In the genomic region with DNA sequence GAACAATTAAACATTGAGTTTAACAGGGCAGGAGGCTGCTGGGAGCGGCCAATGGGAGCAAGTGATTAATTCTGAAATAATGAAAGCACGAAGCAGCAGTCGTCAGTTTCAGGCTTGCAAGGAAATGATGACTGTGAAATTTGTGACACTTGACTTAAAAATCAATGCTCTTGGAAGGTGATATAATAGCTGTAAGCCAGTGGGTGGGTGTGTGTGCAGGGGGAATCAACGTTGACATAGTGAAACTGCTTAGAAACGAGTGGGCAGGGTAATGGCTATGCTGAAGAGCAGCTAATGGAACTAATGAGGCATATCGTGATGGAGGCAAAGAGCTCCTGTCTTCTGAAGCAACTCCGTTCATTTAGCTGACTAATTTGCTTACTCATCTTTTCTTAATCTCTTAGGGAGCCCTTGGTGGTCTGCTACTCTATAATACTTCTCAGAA, we compare ENCODE assay signal across 11 mouse cellular contexts.
DNase-seq lines count a peak whose midpoint lies in the region; ATAC-seq lines count a peak whose summit lies in the region.
"Had no signal": no experiment of that assay in that cellular context is flagged by ENCODE, and none has a peak within 500 bp of the region (broad histone marks: within the 10 kb centered on the region; RNA-seq: fewer than 3 reads in every experiment).

No protein-coding gene starts in this region.

- no peaks in the 10 kb centered on the region for H3K27me3 ChIP-seq in midbrain, embryonic 16.5 days (ENCODE audit: control insufficient read depth, insufficient read depth, low read depth, low read length)
- H3K27me3 ChIP-seq in midbrain, embryonic 10.5 days (ENCODE audit: low read depth, poor library complexity, severe bottlenecking), result no peaks in the 10 kb centered on the region
- H3K27me3 ChIP-seq in forebrain, embryonic 10.5 days (ENCODE audit: poor library complexity, severe bottlenecking), result peaks cover 58% of the 10 kb centered on the region
- H3K27me3 ChIP-seq: embryonic facial prominence, embryonic 12.5 days had no signal

- no peak overlapping the region for H3K4me3 ChIP-seq in midbrain, embryonic 16.5 days (ENCODE audit: low read depth, low read length)
- no peak overlapping the region for H3K4me3 ChIP-seq in midbrain, embryonic 10.5 days
- peak overlapping the region; percentile 16; the same call in 1 of the 2 replicates for H3K4me3 ChIP-seq in forebrain, embryonic 10.5 days
- H3K4me3 ChIP-seq: embryonic facial prominence, embryonic 12.5 days had no signal

- 19% methylated on average over 7 of the region's 7 CpGs for WGBS in midbrain, embryonic 16.5 days
- 54% methylated on average over 7 of the region's 7 CpGs for WGBS in midbrain, embryonic 10.5 days
- 22% methylated on average over 7 of the region's 7 CpGs for WGBS in forebrain, embryonic 10.5 days

- no peak overlapping the region for H3K9ac ChIP-seq in midbrain, embryonic 16.5 days (ENCODE audit: low read depth, low read length)
- H3K9ac ChIP-seq: embryonic facial prominence, embryonic 12.5 days had no signal

- no peaks in the 10 kb centered on the region for H3K4me1 ChIP-seq in midbrain, embryonic 16.5 days (ENCODE audit: control insufficient read depth, insufficient read depth, low read length)
- peaks cover 6% of the 10 kb centered on the region for H3K4me1 ChIP-seq in midbrain, embryonic 10.5 days
- peaks cover 8% of the 10 kb centered on the region for H3K4me1 ChIP-seq in forebrain, embryonic 10.5 days
- H3K4me1 ChIP-seq: embryonic facial prominence, embryonic 12.5 days had no signal

- H3K36me3 ChIP-seq in midbrain, embryonic 16.5 days (ENCODE audit: control insufficient read depth, insufficient read depth, low read length), result no peaks in the 10 kb centered on the region
- H3K36me3 ChIP-seq in midbrain, embryonic 10.5 days, result no peaks in the 10 kb centered on the region
- H3K36me3 ChIP-seq in forebrain, embryonic 10.5 days (replicated peaks), result no peaks in the 10 kb centered on the region
- H3K36me3 ChIP-seq: embryonic facial prominence, embryonic 12.5 days had no signal

- ATAC-seq in midbrain, embryonic 16.5 days, result 0 out of 2 replicates have a peak, but pooled peaks have one; percentile 48
- ATAC-seq in inflammation-experienced regulatory T-cells, adult 6 months, result peak; percentile 83
- ATAC-seq: lung, postnatal 0 days had no signal

- no peak overlapping the region for H3K4me2 ChIP-seq in midbrain, embryonic 16.5 days (ENCODE audit: low read length)
- H3K4me2 ChIP-seq: embryonic facial prominence, embryonic 12.5 days had no signal

- no peak for DNase-seq in midbrain, embryonic 10.5 days (ENCODE audit: low spot score)
- no peak for DNase-seq in forebrain, embryonic 10.5 days (ENCODE audit: extremely low spot score, low spot score)
- DNase-seq in retina, postnatal 1 day, result peak; percentile 63
- no peak for DNase-seq in adrenal gland, adult 2 months
- no peak for DNase-seq in heart, adult 11 months
- no peak for DNase-seq in thymus, postnatal 0 days (ENCODE audit: low spot score)
- DNase-seq: adrenal gland, postnatal 36 days had no signal

- H3K9me3 ChIP-seq in midbrain, embryonic 16.5 days (replicated peaks; ENCODE audit: control insufficient read depth, low read length, poor library complexity, severe bottlenecking), result no peaks in the 10 kb centered on the region
- H3K9me3 ChIP-seq in midbrain, embryonic 10.5 days (replicated peaks), result no peaks in the 10 kb centered on the region
- H3K9me3 ChIP-seq in forebrain, embryonic 10.5 days, result no peaks in the 10 kb centered on the region
- H3K9me3 ChIP-seq: embryonic facial prominence, embryonic 12.5 days had no signal

- no peak overlapping the region for H3K27ac ChIP-seq in midbrain, embryonic 16.5 days (ENCODE audit: low read length)
- H3K27ac ChIP-seq in midbrain, embryonic 10.5 days (replicated peaks), result no peak overlapping the region
- no peak overlapping the region for H3K27ac ChIP-seq in forebrain, embryonic 10.5 days
- H3K27ac ChIP-seq: embryonic facial prominence, embryonic 12.5 days had no signal
